8 mouse cellular contexts compared by ENCODE assay signal in the genomic region with DNA sequence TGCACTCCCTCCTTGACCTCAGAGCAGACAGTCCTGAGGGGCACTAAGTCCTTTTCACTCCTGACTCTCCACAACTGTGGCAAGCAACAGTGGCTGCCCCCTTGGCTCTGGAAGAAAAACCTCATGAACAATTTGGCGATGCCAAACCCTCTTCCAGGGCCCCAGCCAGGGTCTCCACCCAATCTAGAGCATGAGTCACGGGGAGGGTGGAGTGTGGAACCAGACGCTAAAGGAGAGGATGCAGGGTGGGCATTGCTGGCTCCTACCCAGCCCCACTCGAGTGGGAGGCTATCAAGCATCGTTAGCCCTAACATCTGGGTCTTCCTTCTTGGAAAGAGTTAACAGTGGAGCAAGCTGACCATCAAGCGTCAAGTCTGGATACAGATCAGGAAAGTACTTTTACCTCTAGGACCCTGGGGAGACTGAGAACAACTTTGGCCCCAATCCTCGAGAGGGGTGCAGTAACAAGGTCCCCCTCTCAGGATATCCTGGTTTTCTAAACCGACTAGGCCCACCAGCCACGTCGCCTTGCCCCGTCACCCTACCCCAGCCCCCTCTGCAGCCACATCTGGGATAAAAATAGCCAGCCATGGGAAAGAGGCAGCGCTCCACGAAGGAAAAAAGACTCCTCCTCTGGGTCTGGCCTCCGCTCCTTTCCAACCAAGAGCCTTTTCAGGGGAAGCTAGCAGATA. TPM values are rescaled to one million over a fixed set of nuclear protein-coding genes. Genes with fewer than 3 reads are reported as not detected.
A peak's percentile ranks its signal among the peaks of the same experiment; 100 is the strongest.
DNase-seq lines count a peak whose midpoint lies in the region; ATAC-seq and TF ChIP-seq lines count a peak whose summit lies in the region.

No protein-coding gene starts in this region.

- TF ChIP-seq POLR2A in embryonic fibroblast, embryonic 13.5 days (IDR thresholded peaks at IDR 0.05; ENCODE audit: low read depth, low read length): peak; percentile 71; the same call in 1 of the 2 replicates

- peak overlapping the region; percentile 96 for H3K27ac ChIP-seq in embryonic fibroblast, embryonic 13.5 days (ENCODE audit: insufficient read depth, low read length)
- H3K27ac ChIP-seq in heart, postnatal 0 days (ENCODE audit: low read depth): peak overlapping the region; percentile 95
- peak overlapping the region; percentile 97 for H3K27ac ChIP-seq in limb, embryonic 15.5 days
- peak overlapping the region; percentile 88; the same call in 1 of the 2 replicates for H3K27ac ChIP-seq in neural tube, embryonic 12.5 days

- WGBS in heart, postnatal 0 days: 2% methylated on average over 14 of the region's 14 CpGs
- 2% methylated on average over 14 of the region's 14 CpGs for WGBS in limb, embryonic 15.5 days
- 10% methylated on average over 14 of the region's 14 CpGs for WGBS in neural tube, embryonic 12.5 days

- peaks cover 14% of the 10 kb centered on the region for H3K36me3 ChIP-seq in heart, postnatal 0 days (replicated peaks; ENCODE audit: control insufficient read depth, insufficient read depth, low read length)
- H3K36me3 ChIP-seq in limb, embryonic 15.5 days: peaks cover 24% of the 10 kb centered on the region
- H3K36me3 ChIP-seq in neural tube, embryonic 12.5 days: peaks cover 19% of the 10 kb centered on the region

- H3K4me2 ChIP-seq in heart, postnatal 0 days (ENCODE audit: low read depth, low read length): peak overlapping the region; percentile 96
- H3K4me2 ChIP-seq in limb, embryonic 15.5 days: peak overlapping the region; percentile 98
- H3K4me2 ChIP-seq in neural tube, embryonic 12.5 days (replicated peaks): peak overlapping the region; percentile 99

- H3K9ac ChIP-seq in heart, postnatal 0 days (replicated peaks; ENCODE audit: low read depth, low read length): peak overlapping the region; percentile 88
- H3K9ac ChIP-seq in limb, embryonic 15.5 days: peak overlapping the region; percentile 92
- peak overlapping the region; percentile 96 for H3K9ac ChIP-seq in neural tube, embryonic 12.5 days

- no peaks in the 10 kb centered on the region for H3K9me3 ChIP-seq in heart, postnatal 0 days (replicated peaks; ENCODE audit: control insufficient read depth, low read length)
- no peaks in the 10 kb centered on the region for H3K9me3 ChIP-seq in limb, embryonic 15.5 days
- no peaks in the 10 kb centered on the region for H3K9me3 ChIP-seq in neural tube, embryonic 12.5 days

- peak; percentile 46 for DNase-seq in cerebellum, adult 11-12 months
- no peak for DNase-seq in cerebellum, postnatal 25 days
- peak; percentile 25 for DNase-seq in CD4-positive helper T cell, adult 2 months (ENCODE audit: low read depth, low spot score)
- peak; percentile 70 for DNase-seq in heart, postnatal 0 days (ENCODE audit: low spot score)
- DNase-seq in layer of hippocampus, adult 9-10 months (ENCODE audit: low spot score): no peak

- peak; percentile 9 for ATAC-seq in heart, postnatal 0 days (ENCODE audit: insufficient read depth, low read depth)
- ATAC-seq in limb, embryonic 15.5 days (ENCODE audit: insufficient number of reproducible peaks, low FRiP score, low TSS enrichment, low read depth): no peak
- no peak for ATAC-seq in neural tube, embryonic 12.5 days (ENCODE audit: low FRiP score, low read depth)

- no peaks in the 10 kb centered on the region for H3K27me3 ChIP-seq in heart, postnatal 0 days (ENCODE audit: control insufficient read depth, insufficient read depth, low read length)
- no peaks in the 10 kb centered on the region for H3K27me3 ChIP-seq in limb, embryonic 15.5 days
- no peaks in the 10 kb centered on the region for H3K27me3 ChIP-seq in neural tube, embryonic 12.5 days (replicated peaks)

- no peak for TF ChIP-seq CTCF in embryonic fibroblast, embryonic 13.5 days (IDR thresholded peaks at IDR 0.05; ENCODE audit: borderline replicate concordance, insufficient read depth, low read length)
- TF ChIP-seq CTCF in heart, postnatal 0 days (IDR thresholded peaks at IDR 0.05; ENCODE audit: low read depth): no peak

- H3K4me1 ChIP-seq in embryonic fibroblast, embryonic 13.5 days (ENCODE audit: control insufficient read depth, insufficient read depth, low read length): peaks cover 9% of the 10 kb centered on the region; the same call in 1 of the 2 replicates
- H3K4me1 ChIP-seq in heart, postnatal 0 days (ENCODE audit: control insufficient read depth, insufficient read depth): peaks cover 28% of the 10 kb centered on the region
- peaks cover 43% of the 10 kb centered on the region for H3K4me1 ChIP-seq in limb, embryonic 15.5 days
- H3K4me1 ChIP-seq in neural tube, embryonic 12.5 days: peaks cover 54% of the 10 kb centered on the region

- H3K4me3 ChIP-seq in embryonic fibroblast, embryonic 13.5 days (ENCODE audit: insufficient read depth, low read length): peak overlapping the region; percentile 97
- H3K4me3 ChIP-seq in heart, postnatal 0 days (ENCODE audit: low read depth, low read length): peak overlapping the region; percentile 78
- H3K4me3 ChIP-seq in limb, embryonic 15.5 days: peak overlapping the region; percentile 89
- H3K4me3 ChIP-seq in neural tube, embryonic 12.5 days: peak overlapping the region; percentile 96

- no peak; the same call in 1 of the 2 replicates for TF ChIP-seq EP300 in heart, postnatal 0 days (IDR thresholded peaks at IDR 0.05; ENCODE audit: low read depth)

RNA-seq across cellular contexts. Expression of gene Atp8b2, which starts 1.1 kb away (rescaled TPM):
- 109 and 120 TPM in 2 replicates for polyA plus RNA-seq in embryonic fibroblast, embryonic 13.5 days (2011; ENCODE audit: insufficient read length, low read depth, missing spikeins)
- total RNA-seq in heart, postnatal 0 days (2014; rRNA removed; ENCODE audit: low replicate concordance): 38.9 and 52.4 TPM in 2 replicates
- polyA plus RNA-seq in heart, postnatal 0 days (2015; fragmentation: Nextera tagmentation; extraction: Ambion mirVana): 4.5 and 5.2 TPM in 2 replicates
- polyA plus RNA-seq in limb, embryonic 15.5 days (2015; fragmentation: Nextera tagmentation; extraction: Ambion mirVana): 18.6 and 18.9 TPM in 2 replicates
- polyA plus RNA-seq in neural tube, embryonic 12.5 days (2016; fragmentation: Nextera tagmentation; extraction: Ambion mirVana): 18.5 and 19.7 TPM in 2 replicates

RNA-seq across cellular contexts. Expression of gene Hax1, which starts 36.4 kb away (rescaled TPM):
- 132 and 163 TPM in 2 replicates for polyA plus RNA-seq in embryonic fibroblast, embryonic 13.5 days (2011; ENCODE audit: insufficient read length, low read depth, missing spikeins)
- 37.9 and 45.0 TPM in 2 replicates for total RNA-seq in heart, postnatal 0 days (2014; rRNA removed; ENCODE audit: low replicate concordance)
- 64.2 and 70.3 TPM in 2 replicates for polyA plus RNA-seq in heart, postnatal 0 days (2015; fragmentation: Nextera tagmentation; extraction: Ambion mirVana)
- polyA plus RNA-seq in limb, embryonic 15.5 days (2015; fragmentation: Nextera tagmentation; extraction: Ambion mirVana): 143 and 146 TPM in 2 replicates
- polyA plus RNA-seq in neural tube, embryonic 12.5 days (2016; fragmentation: Nextera tagmentation; extraction: Ambion mirVana): 137 and 139 TPM in 2 replicates

RNA-seq across cellular contexts. Expression of gene Il6ra, which starts 49.2 kb away (rescaled TPM):
- 1.9 and 2.3 TPM in 2 replicates for polyA plus RNA-seq in embryonic fibroblast, embryonic 13.5 days (2011; ENCODE audit: insufficient read length, low read depth, missing spikeins)
- total RNA-seq in heart, postnatal 0 days (2014; rRNA removed; ENCODE audit: low replicate concordance): 2.0 and 3.1 TPM in 2 replicates
- polyA plus RNA-seq in heart, postnatal 0 days (2015; fragmentation: Nextera tagmentation; extraction: Ambion mirVana): 0.92 and 1.1 TPM in 2 replicates
- 2.9 and 3.0 TPM in 2 replicates for polyA plus RNA-seq in limb, embryonic 15.5 days (2015; fragmentation: Nextera tagmentation; extraction: Ambion mirVana)
- 0.68 and 0.80 TPM in 2 replicates for polyA plus RNA-seq in neural tube, embryonic 12.5 days (2016; fragmentation: Nextera tagmentation; extraction: Ambion mirVana)

Comparison
In these comparisons a context has a peak if more than half of its experiments do, and no peak if none do; other contexts are left out.
1. DNase-seq: peak in cerebellum, adult 11-12 months (single experiment), CD4-positive helper T cell, adult 2 months (single experiment) and heart, postnatal 0 days (single experiment); none in cerebellum, postnatal 25 days (0 of 2) and layer of hippocampus, adult 9-10 months (single experiment).
2. Peak in every context shown above with its lines, with median percentiles within 50 percentile points of each other: H3K27ac ChIP-seq, H3K4me3 ChIP-seq, H3K4me2 ChIP-seq and H3K9ac ChIP-seq.